Mouse (Mus musculus) MEL (cell line): ENCODE data around the gene Ap3d1. TPM values are rescaled to one million over a fixed set of nuclear protein-coding genes. Genes with fewer than 3 reads are reported as not detected.

Source experiments
- DNase-seq: peaks from one replicate; pipeline ENCODE4 v3.0.0; 2011; ENCODE audit warnings: low read depth, low spot score
- H3K27ac ChIP-seq: 2 replicates; pipeline ENCODE4 v1.5.1; 2012; ENCODE audit warnings: low read depth, mild to moderate bottlenecking, control low read depth, low read length, moderate library complexity; ENCODE audit not compliant: control insufficient read depth
- H3K27me3 ChIP-seq, 2 experiments: fragments of 150-350 bp in 1 of 2; sonication (generic) in 1 of 2; 2 replicates each; pipeline ENCODE4 v1.6.1; 2012; ENCODE audit warnings: low read length in 2 of 2, mild to moderate bottlenecking in 2 of 2, improper control_type of control experiment in 1 of 2, moderate library complexity in 1 of 2; ENCODE audit not compliant: insufficient read depth in 2 of 2, control insufficient read depth in 1 of 2
- H3K36me3 ChIP-seq, 2 experiments: 2 replicates each; pipeline ENCODE4 v1.6.1; 2012 to 2014; ENCODE audit warnings: low read length in 2 of 2, improper control_type of control experiment in 1 of 2, inconsistent platforms in 1 of 2, mild to moderate bottlenecking in 1 of 2; ENCODE audit not compliant: insufficient read depth in 2 of 2, control insufficient read depth in 1 of 2
- H3K4me1 ChIP-seq, 2 experiments: fragments of 150-350 bp in 1 of 2; sonication (generic) in 1 of 2; 2 replicates each; pipeline ENCODE4 v1.6.1; 2012; ENCODE audit warnings: low read length in 2 of 2, improper control_type of control experiment in 1 of 2, mild to moderate bottlenecking in 1 of 2; ENCODE audit not compliant: insufficient read depth in 2 of 2, control insufficient read depth in 1 of 2
- H3K4me3 ChIP-seq, 2 experiments: fragments of 150-350 bp in 1 of 2; sonication (generic) in 1 of 2; 2 replicates each; pipeline ENCODE4 v1.5.1; 2012; ENCODE audit warnings: low read depth in 2 of 2, low read length in 2 of 2, mild to moderate bottlenecking in 2 of 2, moderate library complexity in 2 of 2, control low read depth in 1 of 2, improper control_type of control experiment in 1 of 2; ENCODE audit not compliant: control insufficient read depth in 1 of 2, insufficient read depth in 1 of 2
- H3K79me2 ChIP-seq: 2 replicates; pipeline ENCODE4 v1.6.1; 2012; ENCODE audit warnings: mild to moderate bottlenecking, low read length, moderate library complexity; ENCODE audit not compliant: control insufficient read depth, poor library complexity, insufficient read depth
- H3K9ac ChIP-seq: 2 replicates; pipeline ENCODE4 v1.6.1; 2012; ENCODE audit warnings: low read depth, mild to moderate bottlenecking, control low read depth, low read length, moderate library complexity; ENCODE audit not compliant: control insufficient read depth, poor library complexity, severe bottlenecking
- H3K9me3 ChIP-seq: fragments of 150-350 bp; sonication (generic); replicated peaks from 2 replicates; pipeline ENCODE4 v1.6.1; 2012; ENCODE audit warnings: mild to moderate bottlenecking, low read length, improper control_type of control experiment, moderate library complexity; ENCODE audit not compliant: insufficient read depth
- CHD2 ChIP-seq: IDR thresholded peaks from 2 replicates; pipeline ENCODE4 v1.6.1; 2011; ENCODE audit warnings: low read length, improper control_type of control experiment
- GATA1 ChIP-seq: IDR thresholded peaks from 2 replicates; pipeline ENCODE4 v1.6.1; 2011; ENCODE audit warnings: low read depth, low read length, improper control_type of control experiment
- HCFC1 ChIP-seq: IDR thresholded peaks from 2 replicates; pipeline ENCODE4 v1.6.1; 2012; ENCODE audit warnings: low read depth, mild to moderate bottlenecking, inconsistent platforms, low read length, improper control_type of control experiment, moderate library complexity
- JUND ChIP-seq: IDR thresholded peaks from 2 replicates; pipeline ENCODE4 v1.6.1; 2011; ENCODE audit warnings: low read depth, mild to moderate bottlenecking, improper control_type of control experiment, low read length
- KAT2A ChIP-seq: conservative IDR thresholded peaks from 2 replicates; pipeline ENCODE4 v1.6.1; 2012; ENCODE audit warnings: low read depth, low read length, improper control_type of control experiment, inconsistent platforms
- MEF2A ChIP-seq: IDR thresholded peaks from 2 replicates; pipeline ENCODE4 v1.6.1; 2014; ENCODE audit warnings: low read depth, mild to moderate bottlenecking, inconsistent platforms, low read length, improper control_type of control experiment; ENCODE audit not compliant: poor library complexity, insufficient replicate concordance, severe bottlenecking; ENCODE audit errors: extremely low read depth
- MYB ChIP-seq: IDR thresholded peaks from 2 replicates; pipeline ENCODE4 v1.6.1; 2011; ENCODE audit warnings: mild to moderate bottlenecking, low read depth, low read length, improper control_type of control experiment
- NELFE ChIP-seq: IDR thresholded peaks from 2 replicates; pipeline ENCODE4 v1.6.1; 2011; ENCODE audit warnings: low read depth, low read length, improper control_type of control experiment
- POLR2A ChIP-seq, 2 experiments: IDR thresholded peaks; 2 replicates each; pipeline ENCODE4 v1.6.1; 2011 to 2012; ENCODE audit warnings: low read length in 2 of 2, mild to moderate bottlenecking in 2 of 2, control low read depth in 1 of 2, improper control_type of control experiment in 1 of 2, low read depth in 1 of 2, moderate library complexity in 1 of 2; ENCODE audit not compliant: control insufficient read depth in 1 of 2, insufficient read depth in 1 of 2, poor library complexity in 1 of 2
- SIN3A ChIP-seq: IDR thresholded peaks from 2 replicates; pipeline ENCODE4 v1.6.1; 2012; ENCODE audit warnings: low read length, improper control_type of control experiment, inconsistent platforms
- SMC3 ChIP-seq: IDR thresholded peaks from 2 replicates; pipeline ENCODE4 v1.6.1; 2011; ENCODE audit warnings: low read depth, low read length, improper control_type of control experiment
- TAL1 ChIP-seq: IDR thresholded peaks from 2 replicates; pipeline ENCODE4 v1.6.1; 2012; ENCODE audit warnings: mild to moderate bottlenecking, inconsistent platforms, low read length, moderate library complexity, mixed read lengths
- TBP ChIP-seq: IDR thresholded peaks from 2 replicates; pipeline ENCODE4 v1.8.0; 2011; ENCODE audit warnings: low read depth, low read length, improper control_type of control experiment
- TCF12 ChIP-seq: IDR thresholded peaks from 2 replicates; pipeline ENCODE4 v1.6.1; 2014; ENCODE audit warnings: low read depth, mild to moderate bottlenecking, inconsistent platforms, low read length, improper control_type of control experiment, moderate library complexity
- UBTF ChIP-seq: IDR thresholded peaks from 2 replicates; pipeline ENCODE4 v1.6.1; 2012; ENCODE audit warnings: low read depth, mild to moderate bottlenecking, inconsistent platforms, low read length, improper control_type of control experiment, moderate library complexity, borderline replicate concordance; ENCODE audit not compliant: insufficient read depth
- USF1 ChIP-seq: IDR thresholded peaks from 2 replicates; pipeline ENCODE4 v1.6.1; 2014; ENCODE audit warnings: low read depth, mild to moderate bottlenecking, inconsistent platforms, low read length, improper control_type of control experiment, moderate library complexity
- ZC3H11A ChIP-seq: IDR thresholded peaks from 2 replicates; pipeline ENCODE4 v1.6.1; 2012; ENCODE audit warnings: low read depth, mild to moderate bottlenecking, inconsistent platforms, low read length, improper control_type of control experiment
- ZNF384 ChIP-seq: IDR thresholded peaks from 2 replicates; pipeline ENCODE4 v1.6.1; 2012; ENCODE audit warnings: low read depth, mild to moderate bottlenecking, inconsistent platforms, low read length, improper control_type of control experiment
- polyA plus RNA-seq, 2 experiments: library from polyadenylated mRNA; stranded (reverse) in 1 of 2; unstranded in 1 of 2; fragments of >175 nt in 1 of 2; fragments of >200 nt in 1 of 2; gene quantifications; 2 replicates each; pipeline versions ENCODE4 v1.2.1 to v1.2.4; 2012; ENCODE audit warnings: low replicate concordance in 2 of 2, low read depth in 1 of 2; ENCODE audit not compliant: insufficient read length in 2 of 2, insufficient read depth in 1 of 2, missing spikeins in 1 of 2
- total RNA-seq: library from RNA; depleted of rRNA; stranded (reverse); fragments of 300-350 nt; gene quantifications from 2 replicates; pipeline ENCODE4 v1.2.3, GENCODE M21; 2012

Ap3d1 gene
- total and polyA plus RNA-seq, 3 experiments, result 32.7 to 260 (median 54.5) TPM

GRCm38 (mm10) chr10:80763502-80763901 lies 21.4 kb upstream of the Ap3d1 start:
- H3K4me1 ChIP-seq, result no peaks in the 10 kb centered on the region
- H3K36me3 ChIP-seq, result peaks cover 0 to 21% of the 10 kb centered on the region in 2 experiments; a peak in 2 of 4 replicates
- no peaks in the 10 kb centered on the region for H3K9me3 ChIP-seq
- no peak for DNase-seq
- TF ChIP-seq TCF12 (no peak), UBTF (no peak), USF1 (no peak), HCFC1 (no peak), SMC3 (no peak), MEF2A (no peak), JUND (no peak), TAL1 (no peak), GATA1 (no peak), NELFE (no peak), KAT2A (no peak), ZC3H11A (no peak)
- H3K4me3 ChIP-seq, result no peak overlapping the region
- H3K27ac ChIP-seq, result no peak overlapping the region
- no peaks in the 10 kb centered on the region for H3K27me3 ChIP-seq
- peaks cover 53% of the 10 kb centered on the region for H3K79me2 ChIP-seq
- H3K9ac ChIP-seq, result no peak overlapping the region

- DNase-seq, result no peak
- no peak overlapping the region for H3K27ac ChIP-seq
- no peaks in the 10 kb centered on the region for H3K9me3 ChIP-seq
- no peak for TF ChIP-seq CHD2
- TF ChIP-seq ZNF384, result no peak
- TF ChIP-seq HCFC1, result no peak
- no peak for TF ChIP-seq UBTF
- no peak for TF ChIP-seq TBP
- TF ChIP-seq MYB, result no peak
- TF ChIP-seq POLR2A (IDR thresholded peaks at IDR 0.05; ENCODE audit: control insufficient read depth in 1 of 2, insufficient read depth in 1 of 2, low read depth in 1 of 2, low read length in 2 of 2, poor library complexity in 1 of 2), result no peak
- no peak for TF ChIP-seq SMC3
- no peak for TF ChIP-seq TCF12
- no peak for TF ChIP-seq SIN3A
- no peak overlapping the region for H3K9ac ChIP-seq
- H3K4me1 ChIP-seq, result peaks cover 0 to 13% of the 10 kb centered on the region in 2 experiments; a peak in 3 of 4 replicates
- H3K4me3 ChIP-seq, result no peak overlapping the region
- H3K27me3 ChIP-seq, result no peaks in the 10 kb centered on the region
- H3K79me2 ChIP-seq, result peaks cover 70% of the 10 kb centered on the region
- peaks cover 0 to 16% of the 10 kb centered on the region in 2 experiments; a peak in 3 of 4 replicates for H3K36me3 ChIP-seq
These were observed 19.8 kb upstream of the Ap3d1 start for GRCm38 (mm10) chr10:80761821-80762220.
